Mouse (Mus musculus) layer of hippocampus, adult 18-20 months (tissue): ENCODE data around the gene Gm17657. TPM values are rescaled to one million over a fixed set of nuclear protein-coding genes. Genes with fewer than 3 reads are reported as not detected.

Source experiments
- DNase-seq, 2 experiments: peaks; one replicate each; pipeline ENCODE4 v3.0.0; 2022; ENCODE audit warnings: low spot score in 2 of 2
- microRNA-seq, 2 experiments: library from miRNA; unstranded; fragments of <30 nt; microRNA quantifications; one replicate each; pipeline ENCODE4 v1.2.0; 2021
- total RNA-seq, 2 experiments: library from RNA; stranded (reverse); gene quantifications; 2 replicates each; pipeline ENCODE4 v1.2.3; 2021

Gm17657 gene
- total RNA-seq, 2 experiments from 2014 or later = not detected

DNA sequence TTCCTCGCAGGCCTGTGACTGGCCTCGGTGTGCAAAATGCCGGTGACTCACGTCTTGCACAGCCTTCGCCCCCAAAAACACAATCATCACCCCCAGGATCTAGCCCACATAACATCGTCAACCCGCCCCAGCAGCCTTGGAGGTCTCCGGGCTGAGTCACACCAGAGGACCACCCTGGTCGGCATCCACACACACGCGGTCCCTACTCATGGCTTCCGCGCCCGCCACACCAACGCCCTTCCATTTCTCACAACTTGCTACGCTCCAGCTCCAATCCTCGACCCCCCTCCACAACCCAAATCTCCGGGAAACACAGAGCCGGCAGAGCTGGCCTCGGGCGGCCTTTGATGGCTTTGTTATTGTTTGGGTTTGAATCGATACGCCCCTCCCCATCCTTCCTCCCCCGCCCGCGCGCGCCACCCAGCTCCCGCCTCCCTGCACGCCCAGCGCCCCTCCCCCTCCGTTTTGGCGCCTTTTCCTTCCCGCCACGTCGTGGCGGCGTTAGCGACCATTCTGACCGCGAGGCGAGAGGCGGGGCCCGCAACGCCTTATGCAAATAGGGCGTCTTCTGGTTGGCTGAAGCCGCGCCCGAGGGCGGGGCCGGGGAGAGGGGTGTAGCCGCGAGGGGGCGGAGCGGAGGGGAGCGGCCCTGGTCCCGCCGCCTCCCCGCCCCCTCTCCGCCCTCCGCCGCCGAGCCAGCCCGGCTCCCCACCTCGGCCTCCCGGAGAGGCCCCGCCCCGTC lies 59.3 kb downstream of the Gm17657 start:
- DNase-seq = peak; percentile 92 to 96

DNA sequence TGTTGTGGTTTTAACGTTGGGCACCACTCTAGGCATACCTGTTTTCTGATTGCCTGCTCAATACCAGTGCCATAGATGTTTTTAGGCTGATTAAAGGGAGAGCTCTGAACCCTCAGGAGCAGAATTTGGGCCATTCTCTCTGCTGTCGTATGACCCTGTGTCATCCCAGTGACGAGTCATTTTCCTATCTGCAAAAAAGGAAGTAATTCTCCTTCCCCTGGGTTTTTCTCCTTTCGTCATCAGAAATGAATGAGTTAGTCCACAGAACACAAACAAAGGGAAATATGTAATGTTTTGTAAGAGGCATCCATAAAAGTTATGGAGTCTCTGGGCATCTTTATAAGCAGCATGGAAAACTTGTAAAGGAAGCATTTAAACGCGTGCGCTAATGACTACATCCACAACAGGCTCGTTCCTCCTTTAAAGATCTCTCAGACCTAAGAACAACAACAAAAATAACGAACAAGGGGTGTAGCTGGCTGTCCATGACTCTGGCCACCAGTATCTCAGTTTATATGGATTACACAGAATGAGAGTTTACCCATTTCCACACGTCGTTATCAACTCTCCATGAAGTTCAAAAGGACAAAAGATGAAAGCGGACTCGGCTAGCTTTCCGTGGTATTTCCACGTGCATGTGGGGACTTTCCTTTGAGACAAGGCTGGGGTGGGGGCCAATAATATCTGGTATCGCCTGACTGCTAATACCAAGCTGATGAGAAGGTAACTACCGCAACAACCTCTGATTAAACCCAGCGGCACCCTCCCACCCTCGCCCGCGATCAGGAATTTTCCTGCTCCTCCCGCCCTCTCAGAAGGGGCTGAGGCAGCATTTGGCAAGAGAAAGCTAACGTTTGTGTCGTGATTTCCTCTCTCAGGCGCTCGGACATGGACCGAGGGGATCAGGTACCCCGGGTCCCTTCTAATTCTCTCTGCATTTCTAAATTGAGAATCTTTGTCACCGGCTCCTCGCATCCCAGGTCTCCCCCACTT lies 60.2 kb downstream of the Gm17657 start:
- DNase-seq = no peak

DNA sequence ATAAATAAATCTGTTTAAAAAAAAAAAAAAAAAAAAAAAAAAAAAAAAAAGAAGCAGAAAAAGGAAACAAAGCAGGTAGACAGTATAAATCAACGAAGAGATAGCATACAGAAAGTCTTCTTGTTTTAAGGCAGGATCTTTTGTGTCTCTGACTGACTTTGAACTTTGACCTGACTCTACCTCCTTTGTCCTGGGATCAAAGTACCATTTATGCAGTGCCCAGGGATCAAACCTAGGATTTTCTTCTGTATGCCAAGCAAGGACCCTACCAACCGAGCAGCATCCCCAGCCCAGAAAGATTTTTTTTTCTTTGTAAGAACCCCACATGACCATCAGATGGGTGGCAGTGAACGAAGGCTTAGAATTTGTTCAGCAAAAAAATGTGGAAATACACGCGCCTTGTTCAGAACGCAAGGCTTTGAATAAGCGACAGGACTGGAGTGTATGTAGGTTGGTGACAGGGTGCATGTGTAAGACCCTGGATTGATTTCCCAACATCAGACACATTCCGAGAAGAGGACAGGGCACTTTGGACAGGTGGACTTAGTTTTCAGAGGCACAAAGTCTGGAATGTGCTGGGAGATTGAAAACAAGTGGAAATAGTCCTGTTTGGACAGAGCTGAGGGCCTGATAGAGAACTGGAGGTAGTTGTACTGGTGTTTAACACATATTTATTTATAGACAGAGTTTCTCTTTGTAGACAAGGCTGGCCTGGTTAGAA lies 61.0 kb downstream of the Gm17657 start:
- no peak for DNase-seq

DNA sequence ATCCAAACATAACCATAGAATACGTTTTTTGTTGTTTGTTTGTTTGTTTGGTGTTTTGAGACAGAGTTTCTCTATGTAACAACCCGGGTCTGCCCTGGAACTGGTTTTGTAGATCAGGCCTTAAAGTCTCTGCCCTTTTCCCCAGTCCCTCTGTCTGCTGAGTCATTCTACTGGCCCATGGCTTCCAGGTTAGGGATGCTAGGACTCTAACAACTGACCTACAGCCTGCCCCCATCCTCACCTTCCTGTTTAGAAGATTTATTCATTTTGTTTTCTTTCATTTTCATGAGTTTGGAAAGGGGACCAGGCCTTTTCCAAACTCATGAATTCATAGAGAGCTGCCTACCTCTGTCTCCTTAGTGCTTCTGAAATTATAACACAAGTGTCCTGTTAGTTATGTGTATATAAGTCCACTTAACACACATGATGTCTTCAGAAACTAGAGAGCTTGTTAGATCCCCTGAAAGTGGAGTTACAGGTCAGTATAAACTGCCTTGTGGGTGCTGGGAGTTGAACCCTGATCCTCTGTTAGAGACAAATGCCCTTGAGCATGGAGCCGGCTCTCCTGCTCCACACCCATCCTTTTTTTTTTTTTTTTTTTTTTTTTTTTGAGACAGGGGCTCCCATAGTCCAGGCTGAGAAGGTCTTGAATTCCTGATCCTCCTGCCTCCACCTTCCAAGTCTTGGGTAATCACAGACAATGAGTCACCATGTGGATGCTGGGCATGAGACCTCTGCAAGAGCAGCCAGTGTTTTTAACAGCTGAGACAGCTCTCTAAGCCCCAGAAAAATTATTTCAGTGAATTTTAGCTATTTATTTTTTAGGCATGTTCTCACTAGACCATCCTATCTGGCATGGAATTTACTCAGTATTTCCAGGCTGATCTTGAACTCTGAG lies 63.9 kb downstream of the Gm17657 start:
- DNase-seq = no peak

DNA sequence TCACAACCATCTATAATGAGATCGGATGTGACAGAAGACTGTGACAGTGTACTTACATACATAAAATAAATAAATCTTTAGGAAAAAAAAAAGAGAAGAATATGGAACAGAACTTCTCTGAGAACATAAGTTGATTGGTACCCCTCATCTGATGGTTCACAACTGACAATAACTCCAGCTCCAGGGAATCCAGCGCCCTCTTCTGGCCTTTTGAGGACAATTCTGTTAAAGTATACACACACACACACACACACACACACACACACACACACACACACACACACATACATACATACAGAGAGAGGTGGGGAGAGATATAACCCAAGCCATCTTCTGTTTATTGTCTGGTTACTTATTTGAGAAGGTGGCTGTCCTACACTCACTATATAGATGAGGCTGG lies 65.0 kb downstream of the Gm17657 start:
- no peak for DNase-seq

DNA sequence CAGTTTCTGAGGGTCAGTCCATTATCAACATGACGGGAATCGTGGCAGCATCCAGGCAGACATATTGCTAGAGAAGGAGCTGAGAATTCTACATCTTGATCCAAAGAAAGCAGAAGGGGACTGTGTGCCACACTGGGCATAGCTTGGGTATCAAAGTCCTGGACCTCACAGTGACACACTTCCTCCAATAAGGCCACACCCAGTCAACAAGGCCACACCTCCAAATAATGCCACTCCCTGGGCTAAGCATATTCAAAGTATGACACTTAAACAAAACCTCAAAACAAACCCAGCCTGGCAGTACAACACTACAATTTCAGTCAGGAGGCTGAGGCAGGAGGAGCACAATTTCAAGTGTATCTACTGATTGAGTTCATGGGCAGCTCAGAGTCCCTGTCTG lies 66.2 kb downstream of the Gm17657 start:
- no peak for DNase-seq

DNA sequence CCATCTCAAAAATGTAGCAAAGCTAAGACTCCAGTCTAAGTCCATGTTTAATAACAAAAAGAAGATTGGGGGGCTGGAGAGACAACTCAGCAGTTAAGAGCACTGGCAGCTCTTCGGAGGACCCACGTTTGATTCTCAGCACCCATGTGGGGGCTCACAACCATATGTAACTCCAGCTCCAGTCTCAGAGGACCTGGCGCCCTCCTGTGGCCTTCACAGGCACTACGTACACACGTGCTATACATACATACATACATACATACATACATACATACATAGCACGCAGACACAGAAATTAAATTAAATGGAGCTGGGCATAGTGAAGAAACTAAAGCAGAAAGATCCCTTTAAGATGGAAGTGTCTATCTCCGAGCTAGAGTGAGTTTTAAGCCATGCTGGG lies 66.8 kb downstream of the Gm17657 start:
- no peak for DNase-seq

DNA sequence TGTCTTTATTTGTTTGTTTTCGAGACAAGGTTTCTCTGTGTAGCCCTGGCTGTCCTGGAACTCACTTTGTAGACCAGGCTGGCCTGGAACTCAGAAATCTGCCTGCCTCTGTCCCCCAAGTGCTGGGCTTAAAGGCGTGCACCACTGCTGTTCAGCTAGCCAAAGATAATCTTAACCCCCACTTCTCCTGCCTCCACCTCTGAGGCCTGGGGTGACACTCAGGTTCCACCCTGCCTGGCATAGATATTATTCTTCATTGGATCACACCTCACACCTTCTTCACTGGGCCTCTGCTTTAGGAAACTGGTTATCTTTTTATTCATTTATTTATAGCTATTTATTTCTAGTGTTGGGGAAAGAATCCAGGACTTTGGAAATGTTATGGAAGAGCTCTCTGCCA lies 69.2 kb downstream of the Gm17657 start:
- DNase-seq = no peak

DNA sequence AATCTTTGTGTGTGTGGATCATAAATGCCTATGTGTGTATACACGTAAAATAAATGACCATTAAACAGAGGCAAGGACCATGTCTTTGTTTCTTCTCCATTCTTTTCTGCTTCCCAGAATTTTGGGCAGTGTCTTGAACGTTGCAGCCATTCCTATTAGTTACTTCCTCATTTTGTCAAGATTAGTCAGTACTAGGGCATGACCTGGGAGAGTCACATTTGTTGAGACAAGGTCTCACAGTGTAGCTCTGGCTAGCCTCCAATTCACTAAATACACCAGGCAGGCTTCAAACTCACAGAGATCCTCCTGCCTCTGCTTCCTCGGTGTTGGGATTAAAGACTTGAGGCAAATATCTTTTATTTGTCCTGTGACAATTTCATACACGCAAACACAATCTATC lies 71.2 kb downstream of the Gm17657 start:
- DNase-seq = no peak

DNA sequence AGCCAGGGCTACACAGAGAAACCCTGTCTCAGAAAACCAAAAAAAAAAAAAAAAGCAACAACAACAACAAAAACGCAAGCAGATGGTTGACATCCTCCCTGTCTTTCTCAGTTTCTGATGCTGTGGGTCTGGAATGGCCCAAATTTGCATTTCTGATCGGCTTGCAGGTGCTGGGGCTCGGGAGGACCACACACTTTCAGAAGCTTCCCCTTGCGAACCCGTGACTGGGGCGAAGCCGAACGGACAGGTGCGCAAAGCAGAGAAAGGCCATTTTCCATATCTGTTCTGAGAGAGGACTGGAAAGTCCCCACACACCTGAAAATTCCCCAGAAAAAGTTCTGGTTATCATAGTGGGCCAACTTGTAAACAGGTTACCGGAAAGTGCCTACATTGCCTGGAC lies 72.1 kb downstream of the Gm17657 start:
- no peak for DNase-seq

DNA sequence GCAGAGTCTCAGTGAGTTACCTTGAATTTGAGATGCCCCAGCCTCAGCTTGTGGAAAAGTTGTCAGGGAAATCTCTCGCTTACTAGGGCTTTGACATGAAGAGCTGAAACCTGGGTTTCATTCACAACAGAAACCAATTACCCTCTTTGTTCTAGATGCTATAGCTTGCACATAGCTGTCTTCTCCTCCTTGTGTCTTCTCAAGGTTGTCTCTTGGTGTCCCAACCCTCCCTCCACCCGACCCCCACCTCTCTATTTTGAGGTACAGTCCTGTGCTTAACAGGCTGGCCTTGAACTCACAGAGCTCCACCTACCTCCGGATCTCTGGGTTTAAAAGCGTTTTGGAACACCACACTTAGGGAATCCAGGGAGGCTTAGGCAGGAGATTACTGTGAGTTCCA lies 73.0 kb downstream of the Gm17657 start:
- no peak for DNase-seq

DNA sequence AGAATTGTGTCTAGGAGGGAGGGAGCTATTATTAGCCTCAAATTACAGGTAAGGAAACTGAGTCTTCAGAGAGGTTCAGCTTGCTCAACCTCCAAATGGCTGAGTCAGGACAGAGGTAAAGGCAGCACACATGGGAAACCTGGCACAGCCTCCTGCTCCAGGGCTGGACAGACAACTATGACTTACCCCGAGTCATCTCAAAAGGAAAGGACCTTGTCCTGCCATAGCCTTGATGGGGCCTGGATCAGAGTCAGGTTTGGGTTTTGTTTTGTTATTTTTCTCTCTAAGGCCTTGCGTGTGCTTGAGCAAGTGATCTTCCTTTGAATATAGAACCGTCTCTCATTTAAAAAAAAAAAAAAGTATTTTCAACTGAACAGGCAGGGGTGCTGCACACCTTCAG lies 74.3 kb downstream of the Gm17657 start:
- no peak for DNase-seq

DNA sequence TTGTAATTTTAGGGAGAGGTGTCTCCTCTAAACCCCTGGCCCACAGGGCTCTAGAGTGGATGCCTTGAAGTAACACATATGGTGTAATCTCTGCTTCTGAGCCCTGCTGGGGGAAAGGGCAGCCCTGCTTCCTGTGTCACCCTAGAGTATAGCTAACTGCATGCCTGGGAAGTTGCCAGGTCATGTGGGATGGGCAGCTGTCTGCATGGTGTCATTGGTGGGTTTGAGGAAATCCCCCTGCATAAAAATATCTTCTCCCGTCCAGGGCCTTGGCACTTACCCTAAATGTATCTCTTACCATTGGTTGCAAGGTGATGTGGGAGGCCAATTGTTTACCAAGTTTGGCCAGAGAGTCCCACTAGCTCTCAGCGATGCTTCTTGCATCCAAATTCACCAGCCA lies 75.4 kb downstream of the Gm17657 start:
- DNase-seq = no peak

DNA sequence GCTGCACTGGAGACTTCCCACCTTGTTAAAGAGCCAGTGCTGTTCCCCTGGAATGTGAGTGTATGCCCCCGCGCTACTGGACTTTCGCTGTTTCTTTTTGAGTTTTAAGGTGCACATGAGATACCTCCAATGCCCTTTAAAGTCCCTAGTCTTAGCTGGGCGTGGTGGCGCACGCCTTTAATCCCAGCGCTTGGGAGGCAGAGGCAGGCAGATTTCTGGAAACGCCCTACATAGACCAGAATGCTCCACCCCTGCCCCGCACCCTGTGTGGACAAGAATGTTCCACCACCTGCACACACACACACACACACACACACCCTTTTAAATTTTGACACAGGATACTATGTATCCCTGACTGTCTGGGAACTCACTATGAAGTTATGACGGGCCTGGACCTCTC lies 76.0 kb downstream of the Gm17657 start:
- DNase-seq = no peak

Small RNA genes within 50 kb of the gene (microRNA-seq; reads per million reads assigned to microRNA genes)
- gene Mir7667 = 0 reads per million in 2 experiments

Other genes with a start within 250 kb of the Gm17657 start
- 1 to 10 TPM in 1 of 2 experiments, under 1 TPM in 1; 0.92 to 1.3 TPM for gene Pi16, start 232.0 kb downstream of the Gm17657 start, total RNA-seq
- 100 to 1,000 TPM; 644 to 648 TPM for gene Mtch1, start 201.7 kb downstream of the Gm17657 start, total RNA-seq
- 1 to 10 TPM; 4.4 to 5.8 TPM for gene Fgd2, start 188.7 kb downstream of the Gm17657 start, total RNA-seq
- 1 to 10 TPM; 4.2 to 4.5 TPM for gene Pim1, start 58.9 kb downstream of the Gm17657 start, total RNA-seq
- 10 to 100 TPM; 37.8 to 41.4 TPM for gene Tbc1d22b, start 147 bp upstream of the Gm17657 start, total RNA-seq
- gene Tmem217, start 2.7 kb upstream of the Gm17657 start, total RNA-seq = not detected
- 10 to 100 TPM; 46.2 to 47.2 TPM for gene Rnf8, start 65.2 kb upstream of the Gm17657 start, total RNA-seq
- 1 to 10 TPM; 3.0 to 3.2 TPM for gene Gm28043, start 65.2 kb upstream of the Gm17657 start, total RNA-seq
- gene Cmtr1, start 111.0 kb upstream of the Gm17657 start, total RNA-seq = 100 to 1,000 TPM; 125 to 126 TPM
- 10 to 100 TPM; 22.6 to 23.4 TPM for gene Ccdc167, start 167.4 kb upstream of the Gm17657 start, total RNA-seq